Mouse (Mus musculus) gastrocnemius, postnatal 36 days (tissue): Measurements from ENCODE around the gene Gm17654. TPM values are rescaled to one million over a fixed set of nuclear protein-coding genes. Genes with fewer than 3 reads are reported as not detected.
"Not testable (repeated sequence)": the region's sequence is repeated elsewhere in the genome, so short reads cannot be mapped to it uniquely, and the experiment has no call there.

Experiments
- DNase-seq, 2 experiments: peaks; one replicate each; pipeline ENCODE4 v3.0.0; 2022
- intact Hi-C: fragments of 180-260 bp; cut with DNase I; formaldehyde crosslinking; loops from one replicate; pipeline ENCODE4 v1.15.1; 2025
- long read RNA-seq, 2 experiments: library from polyadenylated mRNA; stranded (forward); transcript quantifications; one replicate each; pipeline ENCODE4 v2.0.0; 2021
- total RNA-seq, 2 experiments: library from RNA; stranded (reverse); gene quantifications; 2 replicates each; pipeline ENCODE4 v1.2.3; 2021

Gm17654 gene
- not detected for total RNA-seq
- long read RNA-seq, experiment 1: 0 reads
- long read RNA-seq, experiment 2: 0 reads

- intact Hi-C loops, DNase-seq: not testable (repeated sequence)
Measured at GRCm38 (mm10) chr14:43579046-43579445, at the start of gene Gm17654. Gene Gm17654 (minus strand): TSS chr14:43579146.

GRCm38 (mm10) chr14:43607913-43608312 lies 29.0 kb upstream of the Gm17654 start, which contains the start of gene Gm10375:
Gene Gm10375 (minus strand): TSS chr14:43608013.
- intact Hi-C loops, DNase-seq: not testable (repeated sequence)

- DNase-seq, intact Hi-C loops: not testable (repeated sequence)
Measured at GRCm38 (mm10) chr14:43577969-43578368, 977 bp downstream of the Gm17654 start.

GRCm38 (mm10) chr14:43552271-43552670 lies 26.7 kb downstream of the Gm17654 start:
- DNase-seq, intact Hi-C loops: not testable (repeated sequence)

GRCm38 (mm10) chr14:43546281-43546680 lies 32.7 kb downstream of the Gm17654 start:
- DNase-seq, intact Hi-C loops: not testable (repeated sequence)

GRCm38 (mm10) chr14:43543276-43543675 lies 35.7 kb downstream of the Gm17654 start, which contains the start of gene Gm5799:
Gene Gm5799 (plus strand): TSS chr14:43543576.
- DNase-seq, intact Hi-C loops: not testable (repeated sequence)

GRCm38 (mm10) chr14:43538144-43538543 lies 40.8 kb downstream of the Gm17654 start:
- intact Hi-C loops, DNase-seq: not testable (repeated sequence)

- intact Hi-C loops: not testable (repeated sequence)
- DNase-seq: peak in 1 of 2 experiments; percentile 33
Measured at GRCm38 (mm10) chr14:43532387-43532786, 46.6 kb downstream of the Gm17654 start.

- intact Hi-C loops, DNase-seq: not testable (repeated sequence)
Measured at GRCm38 (mm10) chr14:43532011-43532383, 46.9 kb downstream of the Gm17654 start.

- intact Hi-C loops, DNase-seq: not testable (repeated sequence)
Measured at GRCm38 (mm10) chr14:43531052-43532010, 47.6 kb downstream of the Gm17654 start.

Other genes starting within 250 kb of the Gm17654 start
- gene 1700001F09Rik, start 231.3 kb downstream of the Gm17654 start, total RNA-seq: not detected
- not detected for gene Gm8138, start 162.8 kb downstream of the Gm17654 start, total RNA-seq
- not detected for gene Gm5799, start 35.6 kb downstream of the Gm17654 start, total RNA-seq
- not detected for gene Gm10375, start 28.9 kb upstream of the Gm17654 start, total RNA-seq
- not detected for gene Gm8165, start 98.1 kb upstream of the Gm17654 start, total RNA-seq
- under 1 TPM in 1 of 2 experiments, not detected in 1; 0.27 TPM for gene Gm7324, start 118.7 kb upstream of the Gm17654 start, total RNA-seq
- not detected for gene Gm16506, start 148.3 kb upstream of the Gm17654 start, total RNA-seq
- not detected for gene Gm6526, start 168.7 kb upstream of the Gm17654 start, total RNA-seq
- gene Gm8180, start 205.6 kb upstream of the Gm17654 start, total RNA-seq: not detected